Mouse (Mus musculus): ENCODE results near the gene Gm28047. TPM values are rescaled to one million over a fixed set of nuclear protein-coding genes. Genes with fewer than 3 reads are reported as not detected.

Gm28047 gene
- polyA plus RNA-seq, 2 experiments = not detected

GRCm38 (mm10) chr15:102567849-102568248, 57.0 kb downstream of the Gm28047 start:
- Histone ChIP-seq H3K27ac (replicated peaks; ENCODE audit: low read depth, low read length) (no peak overlapping the region), H3K4me3 (replicated peaks; ENCODE audit: low read length) (no peak overlapping the region), H3K36me3 (ENCODE audit: control insufficient read depth, insufficient read depth, low read length) (peaks cover 6% of the 10 kb centered on the region; the same call in 1 of the 2 replicates), H3K27me3 (ENCODE audit: control insufficient read depth, insufficient read depth, low read length) (no peaks in the 10 kb centered on the region), H3K4me2 (replicated peaks; ENCODE audit: low read depth, low read length, severe bottlenecking) (no peak overlapping the region), H3K4me1 (ENCODE audit: control insufficient read depth, insufficient read depth, low read length) (no peaks in the 10 kb centered on the region), H3K9me3 (ENCODE audit: control insufficient read depth, low read length) (no peaks in the 10 kb centered on the region), H3K9ac (ENCODE audit: low read depth, low read length, severe bottlenecking) (no peak overlapping the region)
- ATAC-seq (ENCODE audit: low FRiP score, low read depth) (no peak), DNase-seq (ENCODE audit: low spot score) (no peak)
- 87% methylated on average over 2 of the region's 2 CpGs for WGBS
- TF ChIP-seq POLR2A (IDR thresholded peaks at IDR 0.05; ENCODE audit: borderline replicate concordance, extremely low read depth, insufficient read depth, insufficient read length) = no peak

- DNase-seq (ENCODE audit: low spot score) (no peak), ATAC-seq (ENCODE audit: low FRiP score, low read depth) (no peak)
- peaks cover 22% of the 10 kb centered on the region for H3K36me3 ChIP-seq (ENCODE audit: control insufficient read depth, insufficient read depth, low read length)
- no peak for TF ChIP-seq POLR2A (IDR thresholded peaks at IDR 0.05; ENCODE audit: borderline replicate concordance, extremely low read depth, insufficient read depth, insufficient read length)
- H3K9me3 ChIP-seq (ENCODE audit: control insufficient read depth, low read length) = no peaks in the 10 kb centered on the region
- H3K4me3 ChIP-seq (replicated peaks; ENCODE audit: low read length) = no peak overlapping the region
- no peaks in the 10 kb centered on the region for H3K27me3 ChIP-seq (ENCODE audit: control insufficient read depth, insufficient read depth, low read length)
- no peak overlapping the region for H3K27ac ChIP-seq (replicated peaks; ENCODE audit: low read depth, low read length)
- WGBS = 54% methylated on average over 5 of the region's 5 CpGs
- H3K4me1 ChIP-seq (ENCODE audit: control insufficient read depth, insufficient read depth, low read length) = no peaks in the 10 kb centered on the region
- H3K4me2 ChIP-seq (replicated peaks; ENCODE audit: low read depth, low read length, severe bottlenecking) = no peak overlapping the region
- H3K9ac ChIP-seq (ENCODE audit: low read depth, low read length, severe bottlenecking) = no peak overlapping the region
Observed at GRCm38 (mm10) chr15:102563681-102564080, 61.2 kb downstream of the Gm28047 start.

- Histone ChIP-seq H3K4me1 (ENCODE audit: control insufficient read depth, insufficient read depth, low read length) (no peaks in the 10 kb centered on the region), H3K27me3 (ENCODE audit: control insufficient read depth, insufficient read depth, low read length) (no peaks in the 10 kb centered on the region), H3K27ac (replicated peaks; ENCODE audit: low read depth, low read length) (no peak overlapping the region), H3K4me3 (replicated peaks; ENCODE audit: low read length) (no peak overlapping the region), H3K4me2 (replicated peaks; ENCODE audit: low read depth, low read length, severe bottlenecking) (no peak overlapping the region), H3K9ac (ENCODE audit: low read depth, low read length, severe bottlenecking) (no peak overlapping the region), H3K36me3 (ENCODE audit: control insufficient read depth, insufficient read depth, low read length) (peaks cover 22% of the 10 kb centered on the region), H3K9me3 (ENCODE audit: control insufficient read depth, low read length) (no peaks in the 10 kb centered on the region)
- no peak for TF ChIP-seq POLR2A (IDR thresholded peaks at IDR 0.05; ENCODE audit: borderline replicate concordance, extremely low read depth, insufficient read depth, insufficient read length)
- no peak for DNase-seq (ENCODE audit: low spot score)
- WGBS = 51% methylated on average over 3 of the region's 3 CpGs
- ATAC-seq (ENCODE audit: low FRiP score, low read depth) = no peak
Observed at GRCm38 (mm10) chr15:102563061-102563460, 61.8 kb downstream of the Gm28047 start.

GRCm38 (mm10) chr15:102562491-102562890, 62.4 kb downstream of the Gm28047 start:
- no peak overlapping the region for H3K4me2 ChIP-seq (replicated peaks; ENCODE audit: low read depth, low read length, severe bottlenecking)
- no peaks in the 10 kb centered on the region for H3K9me3 ChIP-seq (ENCODE audit: control insufficient read depth, low read length)
- H3K27me3 ChIP-seq (ENCODE audit: control insufficient read depth, insufficient read depth, low read length) = no peaks in the 10 kb centered on the region
- TF ChIP-seq POLR2A (IDR thresholded peaks at IDR 0.05; ENCODE audit: borderline replicate concordance, extremely low read depth, insufficient read depth, insufficient read length) = no peak
- peaks cover 22% of the 10 kb centered on the region for H3K36me3 ChIP-seq (ENCODE audit: control insufficient read depth, insufficient read depth, low read length)
- no peak for ATAC-seq (ENCODE audit: low FRiP score, low read depth)
- WGBS = 87% methylated on average over 1 of the region's 1 CpGs
- no peak overlapping the region for H3K4me3 ChIP-seq (replicated peaks; ENCODE audit: low read length)
- no peak overlapping the region for H3K27ac ChIP-seq (replicated peaks; ENCODE audit: low read depth, low read length)
- DNase-seq (ENCODE audit: low spot score) = no peak
- no peaks in the 10 kb centered on the region for H3K4me1 ChIP-seq (ENCODE audit: control insufficient read depth, insufficient read depth, low read length)
- no peak overlapping the region for H3K9ac ChIP-seq (ENCODE audit: low read depth, low read length, severe bottlenecking)

- Histone ChIP-seq H3K27me3 (ENCODE audit: control insufficient read depth, insufficient read depth, low read length) (no peaks in the 10 kb centered on the region), H3K27ac (replicated peaks; ENCODE audit: low read depth, low read length) (no peak overlapping the region), H3K4me1 (ENCODE audit: control insufficient read depth, insufficient read depth, low read length) (no peaks in the 10 kb centered on the region), H3K4me3 (replicated peaks; ENCODE audit: low read length) (no peak overlapping the region), H3K36me3 (ENCODE audit: control insufficient read depth, insufficient read depth, low read length) (peaks cover 66% of the 10 kb centered on the region), H3K4me2 (replicated peaks; ENCODE audit: low read depth, low read length, severe bottlenecking) (no peak overlapping the region), H3K9ac (ENCODE audit: low read depth, low read length, severe bottlenecking) (no peak overlapping the region), H3K9me3 (ENCODE audit: control insufficient read depth, low read length) (no peaks in the 10 kb centered on the region)
- DNase-seq (ENCODE audit: low spot score) = no peak
- no peak for TF ChIP-seq POLR2A (IDR thresholded peaks at IDR 0.05; ENCODE audit: borderline replicate concordance, extremely low read depth, insufficient read depth, insufficient read length)
- ATAC-seq (ENCODE audit: low FRiP score, low read depth) = no peak
Observed at GRCm38 (mm10) chr15:102557580-102557979, 67.3 kb downstream of the Gm28047 start.

- Histone ChIP-seq H3K4me3 (replicated peaks; ENCODE audit: low read length) (no peak overlapping the region), H3K4me2 (replicated peaks; ENCODE audit: low read depth, low read length, severe bottlenecking) (no peak overlapping the region), H3K27me3 (ENCODE audit: control insufficient read depth, insufficient read depth, low read length) (no peaks in the 10 kb centered on the region), H3K9me3 (ENCODE audit: control insufficient read depth, low read length) (no peaks in the 10 kb centered on the region), H3K36me3 (ENCODE audit: control insufficient read depth, insufficient read depth, low read length) (peaks cover 72% of the 10 kb centered on the region), H3K27ac (replicated peaks; ENCODE audit: low read depth, low read length) (no peak overlapping the region), H3K9ac (ENCODE audit: low read depth, low read length, severe bottlenecking) (no peak overlapping the region), H3K4me1 (ENCODE audit: control insufficient read depth, insufficient read depth, low read length) (no peaks in the 10 kb centered on the region)
- no peak for TF ChIP-seq POLR2A (IDR thresholded peaks at IDR 0.05; ENCODE audit: borderline replicate concordance, extremely low read depth, insufficient read depth, insufficient read length)
- WGBS = 94% methylated on average over 1 of the region's 1 CpGs
- DNase-seq (ENCODE audit: low spot score) = no peak
- ATAC-seq (ENCODE audit: low FRiP score, low read depth) = no peak
Observed at GRCm38 (mm10) chr15:102555581-102555980, 69.3 kb downstream of the Gm28047 start.
